Mouse (Mus musculus): ENCODE results near the gene Esm1. TPM values are rescaled to one million over a fixed set of nuclear protein-coding genes. Genes with fewer than 3 reads are reported as not detected.

Gene Esm1
- 0.96 and 1.0 TPM in 2 replicates for polyA plus RNA-seq (2014; fragmentation: Nextera tagmentation; extraction: Ambion mirVana)

GRCm38 (mm10) chr13:113209624-113210023, at the start of gene Esm1:
Esm1 (plus strand) TSS chr13:113209659.
- Histone ChIP-seq H3K9ac (ENCODE audit: low read length) (0 out of 2 replicates have a peak within 1 kb of the TSS, but pooled peaks have one; percentile 8), H3K4me3 (ENCODE audit: low read depth, low read length) (no peak within 1 kb of the TSS), H3K27me3 (replicated peaks; ENCODE audit: control insufficient read depth, insufficient read depth, low read length) (no peaks in the 10 kb centered on the region), H3K27ac (ENCODE audit: low read depth, low read length) (no peak within 1 kb of the TSS), H3K9me3 (replicated peaks; ENCODE audit: control insufficient read depth, low read length) (no peaks in the 10 kb centered on the region), H3K4me1 (ENCODE audit: control insufficient read depth, insufficient read depth, low read length) (no peaks in the 10 kb centered on the region), H3K36me3 (ENCODE audit: control insufficient read depth, insufficient read depth, low read length) (no peaks in the 10 kb centered on the region), H3K4me2 (ENCODE audit: low read length) (no peak within 1 kb of the TSS)
- ATAC-seq (no peak), DNase-seq (ENCODE audit: low spot score) (no peak)
- WGBS, result 57% methylated on average over 15 of the region's 15 CpGs

- no peak overlapping the region for H3K27ac ChIP-seq (ENCODE audit: low read depth, low read length)
- H3K4me2 ChIP-seq (ENCODE audit: low read length), result no peak overlapping the region
- no peaks in the 10 kb centered on the region for H3K36me3 ChIP-seq (ENCODE audit: control insufficient read depth, insufficient read depth, low read length)
- no peaks in the 10 kb centered on the region for H3K27me3 ChIP-seq (replicated peaks; ENCODE audit: control insufficient read depth, insufficient read depth, low read length)
- no peak overlapping the region for H3K9ac ChIP-seq (ENCODE audit: low read length)
- ATAC-seq (no peak), DNase-seq (ENCODE audit: low spot score) (no peak)
- H3K9me3 ChIP-seq (replicated peaks; ENCODE audit: control insufficient read depth, low read length), result no peaks in the 10 kb centered on the region
- H3K4me3 ChIP-seq (ENCODE audit: low read depth, low read length), result no peak overlapping the region
- no peaks in the 10 kb centered on the region for H3K4me1 ChIP-seq (ENCODE audit: control insufficient read depth, insufficient read depth, low read length)
- WGBS, result 89% methylated on average over 5 of the region's 5 CpGs
Observed at GRCm38 (mm10) chr13:113164252-113165005, 45.0 kb upstream of the Esm1 start.

- no peaks in the 10 kb centered on the region for H3K36me3 ChIP-seq (ENCODE audit: control insufficient read depth, insufficient read depth, low read length)
- DNase-seq (ENCODE audit: low spot score), result no peak
- no peak overlapping the region for H3K4me3 ChIP-seq (ENCODE audit: low read depth, low read length)
- no peak overlapping the region for H3K9ac ChIP-seq (ENCODE audit: low read length)
- H3K27ac ChIP-seq (ENCODE audit: low read depth, low read length), result no peak overlapping the region
- no peaks in the 10 kb centered on the region for H3K27me3 ChIP-seq (replicated peaks; ENCODE audit: control insufficient read depth, insufficient read depth, low read length)
- ATAC-seq, result no peak
- no peaks in the 10 kb centered on the region for H3K4me1 ChIP-seq (ENCODE audit: control insufficient read depth, insufficient read depth, low read length)
- H3K4me2 ChIP-seq (ENCODE audit: low read length), result no peak overlapping the region
- WGBS, result 82% methylated on average over 9 of the region's 9 CpGs
- H3K9me3 ChIP-seq (replicated peaks; ENCODE audit: control insufficient read depth, low read length), result no peaks in the 10 kb centered on the region
Observed at GRCm38 (mm10) chr13:113168018-113168534, 41.4 kb upstream of the Esm1 start.

GRCm38 (mm10) chr13:113170256-113170655, 39.2 kb upstream of the Esm1 start:
- no peak overlapping the region for H3K4me3 ChIP-seq (ENCODE audit: low read depth, low read length)
- no peak overlapping the region for H3K27ac ChIP-seq (ENCODE audit: low read depth, low read length)
- no peaks in the 10 kb centered on the region for H3K36me3 ChIP-seq (ENCODE audit: control insufficient read depth, insufficient read depth, low read length)
- ATAC-seq (no peak), DNase-seq (ENCODE audit: low spot score) (no peak)
- no peaks in the 10 kb centered on the region for H3K9me3 ChIP-seq (replicated peaks; ENCODE audit: control insufficient read depth, low read length)
- H3K4me2 ChIP-seq (ENCODE audit: low read length), result no peak overlapping the region
- H3K27me3 ChIP-seq (replicated peaks; ENCODE audit: control insufficient read depth, insufficient read depth, low read length), result no peaks in the 10 kb centered on the region
- H3K9ac ChIP-seq (ENCODE audit: low read length), result no peak overlapping the region
- no peaks in the 10 kb centered on the region for H3K4me1 ChIP-seq (ENCODE audit: control insufficient read depth, insufficient read depth, low read length)

- 93% methylated on average over 6 of the region's 6 CpGs for WGBS
- no peak for DNase-seq (ENCODE audit: low spot score)
- H3K36me3 ChIP-seq (ENCODE audit: control insufficient read depth, insufficient read depth, low read length), result no peaks in the 10 kb centered on the region
Observed at GRCm38 (mm10) chr13:113174162-113174561, 35.3 kb upstream of the Esm1 start.

GRCm38 (mm10) chr13:113183310-113183709, 26.1 kb upstream of the Esm1 start:
- WGBS, result 92% methylated on average over 8 of the region's 8 CpGs
- no peaks in the 10 kb centered on the region for H3K36me3 ChIP-seq (ENCODE audit: control insufficient read depth, insufficient read depth, low read length)
- ATAC-seq (no peak), DNase-seq (ENCODE audit: low spot score) (no peak)
- H3K4me3 ChIP-seq (ENCODE audit: low read depth, low read length), result no peak overlapping the region
- no peak overlapping the region for H3K27ac ChIP-seq (ENCODE audit: low read depth, low read length)
- H3K4me1 ChIP-seq (ENCODE audit: control insufficient read depth, insufficient read depth, low read length), result no peaks in the 10 kb centered on the region
- no peak overlapping the region for H3K4me2 ChIP-seq (ENCODE audit: low read length)
- no peaks in the 10 kb centered on the region; the same call in 1 of the 2 replicates for H3K9me3 ChIP-seq (replicated peaks; ENCODE audit: control insufficient read depth, low read length)
- H3K9ac ChIP-seq (ENCODE audit: low read length), result no peak overlapping the region
- H3K27me3 ChIP-seq (replicated peaks; ENCODE audit: control insufficient read depth, insufficient read depth, low read length), result no peaks in the 10 kb centered on the region

More at GRCm38 (mm10) chr13:113174162-113174561, 35.3 kb upstream of the Esm1 start:
- no peak overlapping the region for H3K4me2 ChIP-seq (ENCODE audit: low read length)
- H3K4me3 ChIP-seq (ENCODE audit: low read depth, low read length), result no peak overlapping the region
- ATAC-seq, result no peak
- H3K9me3 ChIP-seq (replicated peaks; ENCODE audit: control insufficient read depth, low read length), result no peaks in the 10 kb centered on the region
- H3K27me3 ChIP-seq (replicated peaks; ENCODE audit: control insufficient read depth, insufficient read depth, low read length), result no peaks in the 10 kb centered on the region
- H3K27ac ChIP-seq (ENCODE audit: low read depth, low read length), result no peak overlapping the region
- H3K4me1 ChIP-seq (ENCODE audit: control insufficient read depth, insufficient read depth, low read length), result no peaks in the 10 kb centered on the region
- no peak overlapping the region for H3K9ac ChIP-seq (ENCODE audit: low read length)

- Histone ChIP-seq H3K4me3 (ENCODE audit: low read depth, low read length) (no peak overlapping the region), H3K9ac (ENCODE audit: low read length) (no peak overlapping the region), H3K36me3 (ENCODE audit: control insufficient read depth, insufficient read depth, low read length) (no peaks in the 10 kb centered on the region), H3K27ac (ENCODE audit: low read depth, low read length) (no peak overlapping the region), H3K9me3 (replicated peaks; ENCODE audit: control insufficient read depth, low read length) (no peaks in the 10 kb centered on the region; the same call in 1 of the 2 replicates), H3K27me3 (replicated peaks; ENCODE audit: control insufficient read depth, insufficient read depth, low read length) (no peaks in the 10 kb centered on the region), H3K4me1 (ENCODE audit: control insufficient read depth, insufficient read depth, low read length) (no peaks in the 10 kb centered on the region), H3K4me2 (ENCODE audit: low read length) (no peak overlapping the region)
- WGBS, result 89% methylated on average over 4 of the region's 4 CpGs
- ATAC-seq (no peak), DNase-seq (ENCODE audit: low spot score) (no peak)
Observed at GRCm38 (mm10) chr13:113183720-113184119, 25.7 kb upstream of the Esm1 start.

- no peaks in the 10 kb centered on the region for H3K27me3 ChIP-seq (replicated peaks; ENCODE audit: control insufficient read depth, insufficient read depth, low read length)
- H3K9ac ChIP-seq (ENCODE audit: low read length), result no peak overlapping the region
- 61% methylated on average over 13 of the region's 13 CpGs for WGBS
- H3K9me3 ChIP-seq (replicated peaks; ENCODE audit: control insufficient read depth, low read length), result no peaks in the 10 kb centered on the region
- H3K4me3 ChIP-seq (ENCODE audit: low read depth, low read length), result no peak overlapping the region
- no peak overlapping the region for H3K27ac ChIP-seq (ENCODE audit: low read depth, low read length)
- DNase-seq (ENCODE audit: low spot score) (no peak), ATAC-seq (no peak)
- H3K4me1 ChIP-seq (ENCODE audit: control insufficient read depth, insufficient read depth, low read length), result no peaks in the 10 kb centered on the region
- no peak overlapping the region for H3K4me2 ChIP-seq (ENCODE audit: low read length)
- no peaks in the 10 kb centered on the region for H3K36me3 ChIP-seq (ENCODE audit: control insufficient read depth, insufficient read depth, low read length)
Observed at GRCm38 (mm10) chr13:113196808-113197674, 12.4 kb upstream of the Esm1 start.
